Mouse (Mus musculus): ENCODE results near the gene Smug1.

GRCm38 (mm10) chr15:103193606-103194005 is 26.7 kb upstream of the Smug1 start:
- TF ChIP-seq CTCF (IDR thresholded peaks at IDR 0.05; ENCODE audit: low read depth): no peak
- TF ChIP-seq EP300 (IDR thresholded peaks at IDR 0.05; ENCODE audit: low read depth): no peak
